In genomic region chr3:67954459-67955065, GRCm38 (mm10) we compare ENCODE assay signal across 9 mouse cellular contexts.
DNase-seq lines count a peak whose midpoint lies in the region; ATAC-seq and TF ChIP-seq lines count a peak whose summit lies in the region.
"Had no signal": no experiment of that assay in that cellular context is flagged by ENCODE, and none has a peak within 500 bp of the region (broad histone marks: within the 10 kb centered on the region; RNA-seq: fewer than 3 reads in every experiment).

No protein-coding gene starts in this region.

- H3K9ac ChIP-seq in lung, postnatal 0 days (replicated peaks; ENCODE audit: low read depth): no peak overlapping the region
- no peak overlapping the region for H3K9ac ChIP-seq in forebrain, embryonic 15.5 days (replicated peaks)
- H3K9ac ChIP-seq: liver, embryonic 12.5 days had no signal

- H3K4me1 ChIP-seq in lung, postnatal 0 days (ENCODE audit: insufficient read depth, low read depth, low read length): no peaks in the 10 kb centered on the region
- peaks cover 24% of the 10 kb centered on the region for H3K4me1 ChIP-seq in forebrain, embryonic 15.5 days
- H3K4me1 ChIP-seq in limb, embryonic 10.5 days: peaks cover 13% of the 10 kb centered on the region
- H3K4me1 ChIP-seq: liver, embryonic 12.5 days had no signal

- no peaks in the 10 kb centered on the region for H3K27me3 ChIP-seq in lung, postnatal 0 days (replicated peaks; ENCODE audit: insufficient read depth, low read length)
- no peaks in the 10 kb centered on the region for H3K27me3 ChIP-seq in forebrain, embryonic 15.5 days
- H3K27me3 ChIP-seq in limb, embryonic 10.5 days (ENCODE audit: low read depth, poor library complexity, severe bottlenecking): no peaks in the 10 kb centered on the region
- H3K27me3 ChIP-seq: liver, embryonic 12.5 days had no signal

- peak; percentile 5 for DNase-seq in lung, postnatal 10 days
- DNase-seq in lung, postnatal 0 days (ENCODE audit: low spot score): no peak
- peak; percentile 62 for DNase-seq in limb, embryonic 10.5 days (ENCODE audit: low spot score)
- DNase-seq in thymus, postnatal 14 days: peak; percentile 64
- no peak for DNase-seq in cerebellum, postnatal 4 days (ENCODE audit: low spot score in 2 of 2)
- DNase-seq in cerebellum, postnatal 25 days: no peak
- no peak for DNase-seq in adrenal gland, adult 2 months

- TF ChIP-seq EP300 in lung, postnatal 0 days (IDR thresholded peaks at IDR 0.05): no peak

- no peak for ATAC-seq in lung, postnatal 0 days
- 0 out of 2 replicates have a peak, but pooled peaks have one; percentile 41 for ATAC-seq in forebrain, embryonic 15.5 days (replicated peaks)
- ATAC-seq: liver, embryonic 12.5 days had no signal

- H3K36me3 ChIP-seq in lung, postnatal 0 days (ENCODE audit: insufficient read depth, low read length): no peaks in the 10 kb centered on the region
- H3K36me3 ChIP-seq in forebrain, embryonic 15.5 days: no peaks in the 10 kb centered on the region
- H3K36me3 ChIP-seq in limb, embryonic 10.5 days: no peaks in the 10 kb centered on the region
- H3K36me3 ChIP-seq: liver, embryonic 12.5 days had no signal

- WGBS in lung, postnatal 0 days: 24% methylated on average over 5 of the region's 5 CpGs
- WGBS in forebrain, embryonic 15.5 days: 13% methylated on average over 5 of the region's 5 CpGs
- WGBS in limb, embryonic 10.5 days: 35% methylated on average over 5 of the region's 5 CpGs

- no peak overlapping the region for H3K27ac ChIP-seq in lung, postnatal 0 days (ENCODE audit: low read length)
- H3K27ac ChIP-seq in forebrain, embryonic 15.5 days (replicated peaks): no peak overlapping the region
- H3K27ac ChIP-seq in limb, embryonic 10.5 days: no peak overlapping the region
- H3K27ac ChIP-seq: liver, embryonic 12.5 days had no signal

- no peak overlapping the region for H3K4me2 ChIP-seq in lung, postnatal 0 days (replicated peaks; ENCODE audit: low read depth, low read length)
- H3K4me2 ChIP-seq in forebrain, embryonic 15.5 days (replicated peaks): no peak overlapping the region
- H3K4me2 ChIP-seq: liver, embryonic 12.5 days had no signal

- H3K9me3 ChIP-seq in lung, postnatal 0 days (ENCODE audit: low read length): no peaks in the 10 kb centered on the region
- H3K9me3 ChIP-seq in forebrain, embryonic 15.5 days: no peaks in the 10 kb centered on the region
- no peaks in the 10 kb centered on the region for H3K9me3 ChIP-seq in limb, embryonic 10.5 days (replicated peaks)
- H3K9me3 ChIP-seq: liver, embryonic 12.5 days had no signal

- H3K4me3 ChIP-seq in lung, postnatal 0 days (ENCODE audit: low read depth, low read length): no peak overlapping the region
- H3K4me3 ChIP-seq in forebrain, embryonic 15.5 days: no peak overlapping the region
- H3K4me3 ChIP-seq in limb, embryonic 10.5 days: no peak overlapping the region
- H3K4me3 ChIP-seq: liver, embryonic 12.5 days had no signal

- no peak for TF ChIP-seq CTCF in lung, postnatal 0 days (IDR thresholded peaks at IDR 0.05)

Comparison
In these comparisons a context has a peak if more than half of its experiments do, and no peak if none do; other contexts are left out.
1. DNase-seq: peak in lung, postnatal 10 days (single experiment), limb, embryonic 10.5 days (single experiment) and thymus, postnatal 14 days (single experiment); none in lung, postnatal 0 days (single experiment), cerebellum, postnatal 4 days (0 of 2), cerebellum, postnatal 25 days (0 of 2) and adrenal gland, adult 2 months (single experiment).